Mouse (Mus musculus): ENCODE measurements around the gene Cfap58.

- TF ChIP-seq POLR2A (IDR thresholded peaks at IDR 0.05; ENCODE audit: insufficient read depth, low read depth, low read length) (no peak), EP300 (IDR thresholded peaks at IDR 0.05; ENCODE audit: insufficient read depth, low read depth, low read length) (no peak)
These were observed 13.5 kb downstream of the Cfap58 start for GRCm38 (mm10) chr19:47950946-47951345.
